Mouse (Mus musculus): ENCODE results near the gene Paqr4.

- TF ChIP-seq MAX (IDR thresholded peaks at IDR 0.05; ENCODE audit: low read length) (no peak), EP300 (IDR thresholded peaks at IDR 0.05; ENCODE audit: low read length) (no peak)
These were observed 4.0 kb upstream of the Paqr4 start for GRCm38 (mm10) chr17:23744651-23745050.
